Mouse (Mus musculus) gastrocnemius, adult 2 months (tissue): Measurements from ENCODE around the gene Mmp25. TPM values are rescaled to one million over a fixed set of nuclear protein-coding genes. Genes with fewer than 3 reads are reported as not detected.

Source experiments
- DNase-seq: peaks from one replicate; pipeline ENCODE4 v3.0.0; 2022
- H3K27ac ChIP-seq: fragments of 200-600 bp; 2 replicates; pipeline ENCODE4 v1.8.1; 2022; ENCODE audit warnings: mild to moderate bottlenecking
- H3K4me3 ChIP-seq: fragments of 200-600 bp; 2 replicates; pipeline ENCODE4 v1.8.1; 2022; ENCODE audit warnings: mild to moderate bottlenecking, moderate library complexity
- CTCF ChIP-seq: fragments of 200-600 bp; IDR thresholded peaks from 2 replicates; pipeline ENCODE4 v1.8.1; 2022; ENCODE audit warnings: antibody characterized with exemption, mild to moderate bottlenecking, moderate library complexity
- intact Hi-C: fragments of 180-260 bp; cut with DNase I; formaldehyde crosslinking; loops from one replicate; pipeline ENCODE4 v1.15.1; 2025
- total RNA-seq, 2 experiments: library from RNA; stranded (reverse); gene quantifications; 2 replicates each; pipeline ENCODE4 v1.2.3; 2021

Gene Mmp25
- total RNA-seq, 2 experiments from 2014 or later, result 0.06 TPM; not detected in 1

DNA sequence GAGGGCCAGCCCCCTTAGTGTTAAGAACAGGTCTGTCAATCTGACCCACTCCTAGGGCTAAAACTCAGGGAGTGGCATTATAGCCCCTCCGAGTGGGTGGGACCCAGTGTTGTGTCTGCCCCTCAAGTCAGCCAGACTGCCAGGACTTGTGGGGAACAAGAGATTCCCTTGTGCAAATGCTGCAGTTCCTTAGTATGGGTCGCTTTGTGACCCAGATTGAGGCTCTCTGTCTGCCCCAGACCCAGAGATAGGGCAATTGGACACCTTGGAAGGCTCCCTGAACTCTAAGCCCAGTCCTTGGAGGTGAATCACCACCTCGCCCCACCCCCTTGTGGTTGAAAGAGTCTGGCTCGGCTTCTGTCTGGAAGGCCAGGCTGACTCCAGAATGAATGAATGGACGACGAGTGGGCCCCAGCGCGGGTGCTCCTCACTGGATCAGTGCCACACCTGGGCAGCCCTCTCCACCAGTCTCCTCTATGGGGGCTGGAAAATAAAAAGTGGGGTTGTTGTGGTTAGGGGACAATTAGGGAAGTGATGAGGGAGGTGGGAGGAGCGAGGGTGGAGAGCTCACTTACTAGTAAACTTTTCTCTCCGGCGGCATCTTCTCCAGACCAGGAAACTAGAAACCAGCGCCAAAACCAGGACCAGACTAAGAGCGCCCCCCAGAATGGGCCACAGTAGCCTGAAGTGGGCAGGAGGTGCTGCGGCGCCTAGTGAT, 30.6 kb upstream of the Mmp25 start:
- Histone ChIP-seq H3K4me3 (peak overlapping the region; percentile 78), H3K27ac (peak overlapping the region; percentile 93)
- peak; percentile 44 for TF ChIP-seq CTCF
- DNase-seq, result peak; percentile 80
- intact Hi-C loops, result loop anchor here (2.0 kb wide), 1 partner anchor 27 kb away; no protein-coding TSS in a partner anchor

DNA sequence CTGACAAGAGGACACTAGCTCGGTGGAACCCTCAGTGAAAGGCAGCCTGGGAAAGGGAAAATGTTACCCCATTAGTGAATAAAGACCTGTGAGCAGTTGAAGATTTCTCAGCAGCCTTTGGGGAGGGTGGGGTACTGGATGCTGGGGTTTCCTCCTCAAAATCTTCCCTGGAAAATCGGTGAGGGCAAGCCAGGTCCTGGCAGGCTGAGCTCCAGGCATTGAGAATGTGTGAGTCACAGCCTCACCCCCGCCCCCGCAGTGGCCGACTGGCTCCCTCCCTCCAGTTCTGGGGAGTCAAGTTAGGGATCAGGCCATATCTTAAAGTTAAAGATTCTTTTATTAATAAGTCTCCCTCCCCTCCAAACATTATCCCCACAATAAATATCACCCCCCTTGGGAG, 30.1 kb upstream of the Mmp25 start:
- no peak for TF ChIP-seq CTCF
- Histone ChIP-seq H3K4me3 (peak overlapping the region; percentile 78), H3K27ac (peak overlapping the region; percentile 93)
- intact Hi-C loops, result no loop called here
- DNase-seq, result peak; percentile 78

GRCm38 (mm10) chr17:23674271-23674952, 29.3 kb upstream of the Mmp25 start:
- TF ChIP-seq CTCF, result no peak
- intact Hi-C loops, result loop anchor here (5.0 kb wide), 1 partner anchor 122 kb away; no protein-coding TSS in a partner anchor
- peak overlapping the region; percentile 93 for H3K27ac ChIP-seq
- peak; percentile 54 for DNase-seq
- peak overlapping the region; percentile 78 for H3K4me3 ChIP-seq

DNA sequence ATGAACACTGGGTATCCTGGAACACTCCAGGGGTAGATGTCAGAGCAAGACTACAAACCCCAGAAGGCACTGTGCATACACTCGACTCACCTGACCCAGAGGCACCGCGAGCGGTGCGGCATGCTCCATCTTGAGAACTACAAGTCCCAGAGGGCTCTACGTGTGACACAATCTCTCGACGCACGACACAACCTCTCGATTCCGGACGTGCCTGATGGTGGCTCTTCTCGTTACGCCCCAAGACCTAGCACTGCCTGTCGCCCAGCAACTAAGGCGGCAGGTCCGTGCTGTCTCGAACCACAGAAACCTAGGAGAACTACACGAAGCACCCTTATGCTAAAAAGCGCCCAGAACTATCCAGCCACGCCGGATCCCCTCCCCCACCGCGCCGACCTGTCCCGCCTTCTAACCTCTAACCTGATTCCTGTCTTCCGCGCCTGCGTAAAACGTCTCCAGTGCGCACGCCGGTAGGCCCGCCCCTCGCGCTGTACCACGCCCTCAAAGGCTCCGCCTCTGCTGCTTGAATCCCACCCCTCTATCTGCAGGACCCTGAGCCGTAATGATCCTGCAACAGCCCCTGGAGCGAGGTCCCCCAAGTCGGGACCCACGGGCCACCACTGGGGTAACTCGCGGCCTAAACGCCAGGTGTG, 28.5 kb upstream of the Mmp25 start, which contains the start of the genes Hcfc1r1 and Thoc6:
TSS of gene Hcfc1r1 (plus strand) at position 173 of the 650 bp plus-strand sequence.
TSS of gene Thoc6 (minus strand) at position 459 of the 650 bp plus-strand sequence.
- H3K27ac ChIP-seq, result peak within 1 kb of the TSS; percentile 93
- peak within 1 kb of the TSS; percentile 78 for H3K4me3 ChIP-seq
- TF ChIP-seq CTCF, result no peak
- DNase-seq, result peak; percentile 94
- intact Hi-C loops, result loop anchor here (5.0 kb wide), 1 partner anchor 121 kb away; no protein-coding TSS in a partner anchor

- intact Hi-C loops, result loop anchor here (5.0 kb wide), 1 partner anchor 120 kb away; no protein-coding TSS in a partner anchor
- Histone ChIP-seq H3K4me3 (peak overlapping the region; percentile 78), H3K27ac (peak overlapping the region; percentile 93)
- TF ChIP-seq CTCF, result no peak
- DNase-seq, result no peak
These were observed 27.7 kb upstream of the Mmp25 start for GRCm38 (mm10) chr17:23672761-23673160.

- TF ChIP-seq CTCF, result no peak
- intact Hi-C loops, result loop anchor here (5.0 kb wide), 1 partner anchor 119 kb away; no protein-coding TSS in a partner anchor
- no peak overlapping the region for H3K4me3 ChIP-seq
- no peak overlapping the region for H3K27ac ChIP-seq
- DNase-seq, result no peak
These were observed 26.4 kb upstream of the Mmp25 start for GRCm38 (mm10) chr17:23671519-23671918.

DNA sequence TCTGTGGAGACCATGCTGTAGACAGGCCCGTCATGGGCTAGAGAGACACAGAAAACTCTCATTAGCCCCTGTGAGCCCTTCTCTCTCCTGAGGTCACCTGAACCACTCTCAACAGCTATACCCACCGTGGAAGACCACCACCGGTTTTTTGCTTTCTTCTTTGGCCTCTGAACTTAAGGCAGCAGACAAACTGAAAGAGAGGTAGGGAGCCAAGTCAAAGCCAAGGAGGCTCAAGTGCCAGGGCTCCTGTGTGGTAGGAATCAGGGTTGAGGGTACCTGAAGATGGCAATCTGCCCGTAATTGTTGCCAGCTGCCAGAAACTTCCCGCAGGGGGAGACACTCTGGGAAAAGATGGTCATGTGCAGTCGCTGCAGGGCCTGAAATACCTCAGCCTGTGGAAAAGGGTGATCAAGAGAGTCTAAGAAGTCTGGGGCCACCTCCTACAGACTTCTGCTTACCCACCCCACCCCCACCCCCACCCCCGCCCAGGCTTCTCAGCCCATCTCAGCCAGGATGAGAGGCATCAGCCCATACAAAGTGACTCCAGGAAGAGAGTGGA, 25.5 kb upstream of the Mmp25 start:
- no peak for DNase-seq
- no peak overlapping the region for H3K4me3 ChIP-seq
- no peak for TF ChIP-seq CTCF
- intact Hi-C loops, result loop anchor here (5.0 kb wide), 1 partner anchor 118 kb away; no protein-coding TSS in a partner anchor
- no peak overlapping the region for H3K27ac ChIP-seq

DNA sequence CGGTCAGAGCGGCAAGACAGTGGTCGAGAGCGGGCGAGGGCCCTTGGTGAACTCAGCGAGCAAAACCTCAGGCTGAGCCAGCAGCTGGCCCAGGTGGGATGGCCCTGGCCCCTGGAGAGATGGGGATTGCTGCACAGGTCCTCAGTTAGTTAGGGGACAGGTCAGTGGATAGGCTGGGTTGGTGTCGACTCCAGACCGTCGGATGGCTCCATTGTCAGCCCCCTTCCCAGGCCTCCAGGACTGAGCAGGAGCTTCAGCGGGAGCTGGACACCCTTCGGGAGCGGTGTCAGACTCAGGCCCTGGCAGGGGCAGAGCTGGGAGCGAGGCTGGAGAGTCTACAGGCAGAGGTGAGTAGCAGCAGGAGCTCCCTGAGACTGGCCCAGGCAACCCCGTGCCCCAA, 20.4 kb upstream of the Mmp25 start:
- TF ChIP-seq CTCF, result no peak
- no peak overlapping the region for H3K27ac ChIP-seq

GRCm38 (mm10) chr17:23664556-23665021, 19.5 kb upstream of the Mmp25 start:
- no peak for DNase-seq
- intact Hi-C loops, result no loop called here
- peak; percentile 77 for TF ChIP-seq CTCF
- no peak overlapping the region for H3K27ac ChIP-seq
- no peak overlapping the region for H3K4me3 ChIP-seq

More for the DNA sequence above, 20.4 kb upstream of the Mmp25 start:
- DNase-seq, result no peak
- intact Hi-C loops, result no loop called here
- H3K4me3 ChIP-seq, result no peak overlapping the region

DNA sequence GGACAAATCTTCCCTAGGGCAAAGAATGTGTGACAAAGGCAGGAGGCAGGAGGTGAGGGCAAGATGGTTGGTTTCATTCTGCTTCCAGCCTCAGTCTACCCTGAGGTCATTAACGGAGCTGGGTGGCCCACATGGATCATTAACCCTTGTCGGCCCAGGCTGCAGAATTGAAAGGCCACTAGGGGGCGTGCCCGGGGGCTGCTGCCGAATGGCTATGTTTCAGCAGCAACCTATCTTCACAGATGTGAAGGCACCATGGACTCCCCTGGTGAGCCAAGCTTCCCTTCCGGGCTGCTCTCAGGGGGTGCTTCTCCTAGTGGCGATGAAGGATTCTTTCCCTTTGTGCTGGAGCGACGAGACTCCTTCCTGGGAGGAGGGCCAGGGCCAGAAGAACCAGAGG, 16.4 kb upstream of the Mmp25 start:
- intact Hi-C loops, result loop anchor here (2.0 kb wide), 1 partner anchor 45 kb away; no protein-coding TSS in a partner anchor
- Histone ChIP-seq H3K27ac (no peak overlapping the region), H3K4me3 (no peak overlapping the region)
- no peak for DNase-seq
- TF ChIP-seq CTCF, result peak; percentile 60

- no peak for TF ChIP-seq CTCF
- no peak overlapping the region for H3K27ac ChIP-seq
- H3K4me3 ChIP-seq, result peak overlapping the region; percentile 28
- intact Hi-C loops, result loop anchor here (2.0 kb wide), 1 partner anchor 46 kb away; no protein-coding TSS in a partner anchor
- DNase-seq, result no peak
These were observed 15.8 kb upstream of the Mmp25 start for GRCm38 (mm10) chr17:23660876-23661200.

- intact Hi-C loops, result loop anchor here (2.0 kb wide), 1 partner anchor 47 kb away; no protein-coding TSS in a partner anchor
- peak within 1 kb of the TSS; percentile 28 for H3K4me3 ChIP-seq
- TF ChIP-seq CTCF, result peak; percentile 82
- peak; percentile 54 for DNase-seq
- H3K27ac ChIP-seq, result no peak within 1 kb of the TSS
These were observed 15.2 kb upstream of the Mmp25 start, which contains the start of gene Bicdl2 for GRCm38 (mm10) chr17:23660117-23660875. TSS of gene Bicdl2 (plus strand) at chr17:23660506.
